Mouse (Mus musculus): ENCODE measurements around the gene Fastkd5.

The Fastkd5 gene

DNA sequence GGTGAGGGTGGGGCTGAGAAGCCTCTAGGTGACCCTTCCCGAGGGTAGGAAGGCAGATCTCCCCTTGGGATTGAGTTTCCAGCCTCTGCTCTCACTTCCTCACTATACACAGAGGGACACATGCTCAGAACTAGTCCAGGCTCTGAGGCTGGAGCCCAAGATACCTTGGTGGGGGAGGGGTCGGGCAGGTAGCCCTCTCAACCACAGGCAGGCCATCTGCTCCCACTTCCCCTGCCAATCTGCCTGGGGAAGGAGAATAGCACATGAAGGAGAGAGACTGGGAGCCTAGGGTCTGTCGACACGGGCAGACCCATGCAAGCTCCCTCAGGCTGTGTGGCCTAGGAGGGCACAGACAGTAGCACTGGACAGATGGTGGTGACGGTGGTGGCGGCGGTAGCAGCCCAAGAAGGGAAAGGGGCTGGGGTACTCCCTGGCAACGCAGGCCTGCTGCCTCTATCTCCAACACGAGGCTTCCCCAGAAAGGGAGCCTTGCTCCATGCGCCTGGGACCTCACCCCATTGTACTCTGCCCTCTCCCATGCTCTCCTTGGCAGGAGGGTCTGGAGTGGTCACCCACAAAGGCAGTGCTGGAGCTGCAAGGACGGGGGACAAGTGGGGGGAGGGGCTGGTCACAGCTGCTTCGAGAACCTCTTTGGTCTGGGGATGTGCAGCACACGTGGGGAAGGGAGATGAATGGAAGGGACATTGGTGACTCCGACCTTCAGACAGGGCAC is 4.3 kb upstream of the Fastkd5 start:
- DNase-seq: no peak

GRCm38 (mm10) chr2:130632887-130633675 is 3.3 kb upstream of the Fastkd5 start:
- DNase-seq: no peak

DNA sequence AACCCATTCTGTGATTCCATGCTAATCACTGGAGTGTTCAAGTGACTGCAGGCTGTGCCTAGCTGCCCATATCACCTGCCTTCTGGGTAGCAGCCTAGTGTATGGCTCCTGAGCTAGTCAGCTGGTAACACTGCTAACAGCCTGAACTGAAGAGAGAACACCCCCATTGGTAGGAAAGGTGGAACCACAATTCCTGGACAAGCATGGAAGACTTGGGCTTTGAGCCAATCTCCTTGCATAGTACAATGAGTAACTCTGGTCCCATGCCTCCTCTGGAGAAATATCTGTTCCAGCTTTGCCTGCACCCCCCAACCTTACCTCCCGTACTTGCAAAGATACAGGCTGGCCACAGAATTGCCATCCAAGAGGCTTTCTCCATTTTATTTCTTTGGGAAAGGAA is 2.6 kb upstream of the Fastkd5 start:
- no peak for DNase-seq

DNA sequence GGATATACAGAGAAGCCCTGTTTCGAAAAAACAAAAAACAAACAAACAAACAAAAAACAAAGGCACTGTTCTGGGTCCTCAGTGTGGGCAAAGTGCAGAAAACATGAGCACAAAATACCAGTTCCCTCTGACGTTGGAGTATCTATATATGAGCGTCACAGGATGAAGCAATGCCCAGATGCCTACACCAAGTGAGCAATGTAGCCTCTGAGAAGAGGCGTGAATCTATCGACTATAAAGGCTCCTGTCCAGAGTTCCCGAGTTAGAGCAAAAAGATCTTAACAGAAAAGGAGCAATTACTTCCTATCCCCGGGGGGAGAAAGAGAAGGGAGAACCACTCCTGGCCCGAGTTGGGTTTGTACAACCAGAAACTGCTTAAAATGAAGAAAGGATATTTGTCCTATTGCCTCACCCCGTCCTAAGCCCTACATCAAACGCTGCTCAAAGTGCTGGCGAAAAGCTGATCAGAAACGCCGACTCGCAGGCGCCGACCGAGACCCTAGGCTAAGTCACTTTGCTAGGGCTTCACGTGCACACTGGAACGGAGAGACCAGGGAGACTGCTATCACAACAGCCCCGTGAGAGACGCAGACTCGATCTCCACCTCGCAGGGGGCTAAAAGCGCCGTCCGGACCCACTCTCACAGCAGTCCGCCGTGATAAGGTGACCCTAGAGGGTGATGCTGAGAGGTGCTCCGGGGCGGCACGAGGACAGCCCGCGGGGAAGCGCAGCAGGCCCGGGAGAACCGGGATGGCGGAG is 568 bp downstream of the Fastkd5 start:
- DNase-seq: no peak

DNA sequence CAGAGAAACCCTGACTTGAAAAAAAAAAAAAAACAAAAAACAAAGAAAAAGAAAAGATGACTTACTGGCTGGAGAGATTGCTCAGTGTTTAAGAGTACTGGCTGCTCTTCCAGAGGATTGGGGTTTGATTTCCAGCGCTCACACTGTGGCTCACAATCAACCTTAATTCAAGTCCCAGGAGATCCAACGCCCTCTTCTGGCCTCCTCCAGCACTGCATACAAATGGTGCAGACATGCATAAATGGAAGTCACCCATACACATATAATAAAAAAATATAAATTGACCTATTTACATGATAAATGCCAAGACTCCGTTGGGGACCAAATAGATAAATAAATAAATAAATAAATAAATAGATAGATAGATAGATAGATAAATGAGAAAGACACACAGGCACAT is 1.4 kb downstream of the Fastkd5 start:
- DNase-seq: no peak

DNA sequence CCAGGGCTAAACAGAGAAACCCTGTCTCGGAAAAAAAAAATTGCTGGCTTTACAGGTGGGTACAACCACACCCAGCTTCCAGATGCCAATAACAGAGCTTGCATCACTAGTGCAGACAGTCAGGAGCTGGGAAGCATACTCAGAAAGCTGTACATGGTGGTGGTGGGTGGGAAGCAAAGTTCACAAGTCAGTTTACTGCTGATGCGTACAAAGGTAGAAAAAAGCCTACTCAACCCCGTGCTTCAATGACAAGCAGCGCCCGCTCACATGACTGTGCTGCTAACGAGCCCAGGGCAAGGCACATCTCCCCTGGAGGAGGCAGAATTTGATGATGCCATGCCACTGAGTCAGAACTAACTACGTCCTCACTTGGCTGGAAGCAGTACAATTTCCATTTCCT is 10.9 kb downstream of the Fastkd5 start:
- DNase-seq: no peak

GRCm38 (mm10) chr2:130613091-130613490 is 16.7 kb downstream of the Fastkd5 start:
- no peak for DNase-seq

DNA sequence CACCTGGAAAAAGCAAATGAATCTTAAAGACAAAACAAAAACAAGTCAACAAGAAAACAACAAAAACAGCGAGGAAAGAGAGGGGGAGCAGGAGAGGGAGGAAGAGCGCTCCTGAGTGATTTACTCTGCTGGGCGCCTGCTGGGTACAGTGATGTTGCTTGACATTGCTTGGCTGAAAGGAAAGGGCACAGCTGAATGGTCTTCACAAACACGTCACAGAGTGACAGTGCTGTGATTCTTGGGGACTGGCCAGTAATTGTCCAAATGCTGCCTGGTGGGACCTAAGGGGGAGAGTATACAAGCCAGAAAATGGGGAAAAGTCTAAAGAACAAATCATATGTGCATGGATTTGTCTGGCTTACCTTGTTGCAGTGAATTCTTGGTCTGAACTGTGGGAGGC is 27.6 kb downstream of the Fastkd5 start:
- no peak for DNase-seq

GRCm38 (mm10) chr2:130598399-130598798 is 31.4 kb downstream of the Fastkd5 start:
- DNase-seq: peak; percentile 93

DNA sequence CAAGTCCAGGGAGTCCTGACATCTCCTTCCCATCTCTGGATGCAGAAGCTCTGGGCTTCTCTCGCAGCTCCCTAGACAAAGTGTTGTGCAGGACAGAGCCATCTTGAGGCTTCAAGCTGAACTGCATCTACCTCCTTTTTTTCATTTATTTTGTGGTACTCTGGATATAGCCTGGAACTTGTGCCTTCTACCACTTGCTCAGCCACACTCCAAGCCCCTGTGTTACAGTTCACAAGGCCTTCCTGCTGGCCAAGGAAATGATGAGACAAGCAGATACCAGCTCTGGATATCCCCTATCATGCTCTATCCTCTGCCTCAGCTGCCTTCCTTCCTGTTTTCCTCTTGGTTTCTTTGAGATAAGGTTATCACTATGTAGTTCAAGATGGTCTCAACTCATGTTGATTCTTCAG is 32.2 kb downstream of the Fastkd5 start:
- DNase-seq: no peak

DNA sequence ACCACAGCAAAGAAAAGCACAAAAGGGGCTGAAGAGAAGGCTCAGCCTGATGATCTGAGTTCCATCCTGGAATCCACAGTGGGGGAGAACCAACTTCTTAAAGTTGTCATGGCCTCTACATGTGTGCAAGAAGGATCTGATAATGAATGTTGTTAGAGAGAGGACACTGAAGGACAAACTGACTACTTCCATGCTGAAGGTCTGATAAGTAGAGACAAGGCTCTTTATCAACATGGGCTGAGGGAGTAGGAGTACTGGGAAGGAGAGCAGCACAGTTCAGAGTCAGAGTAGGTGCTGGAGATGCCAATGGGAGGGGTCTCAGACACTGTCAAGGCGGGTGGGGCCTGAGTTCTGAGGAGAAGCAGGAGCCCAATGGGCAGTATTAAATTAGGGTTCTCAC is 34.2 kb downstream of the Fastkd5 start:
- no peak for DNase-seq

DNA sequence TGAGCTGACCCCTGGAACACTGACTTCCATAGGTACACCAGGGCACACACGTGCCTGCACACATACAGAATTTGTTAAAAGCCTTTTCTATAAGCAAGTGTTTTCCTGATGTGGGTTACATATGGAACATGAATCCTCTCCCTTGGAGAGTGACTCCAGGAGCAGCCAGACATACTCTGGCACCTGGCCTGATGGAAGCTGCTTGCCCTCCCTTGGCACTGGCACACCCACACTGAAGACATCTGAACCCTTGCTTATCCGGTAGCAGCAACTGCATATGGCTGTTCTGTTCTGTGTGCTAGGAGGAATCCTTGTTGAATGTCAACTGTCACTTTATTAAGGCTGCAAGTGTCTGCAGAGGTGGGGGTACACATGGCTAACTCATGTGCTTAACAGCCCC is 38.8 kb downstream of the Fastkd5 start:
- DNase-seq: no peak

- DNase-seq: peak; percentile 87
Measured at GRCm38 (mm10) chr2:130589761-130590160, 40.1 kb downstream of the Fastkd5 start.

- DNase-seq: peak; percentile 90
Measured at GRCm38 (mm10) chr2:130589157-130589556, 40.7 kb downstream of the Fastkd5 start.

- no peak for DNase-seq
Measured at GRCm38 (mm10) chr2:130588373-130588772, 41.5 kb downstream of the Fastkd5 start.

DNA sequence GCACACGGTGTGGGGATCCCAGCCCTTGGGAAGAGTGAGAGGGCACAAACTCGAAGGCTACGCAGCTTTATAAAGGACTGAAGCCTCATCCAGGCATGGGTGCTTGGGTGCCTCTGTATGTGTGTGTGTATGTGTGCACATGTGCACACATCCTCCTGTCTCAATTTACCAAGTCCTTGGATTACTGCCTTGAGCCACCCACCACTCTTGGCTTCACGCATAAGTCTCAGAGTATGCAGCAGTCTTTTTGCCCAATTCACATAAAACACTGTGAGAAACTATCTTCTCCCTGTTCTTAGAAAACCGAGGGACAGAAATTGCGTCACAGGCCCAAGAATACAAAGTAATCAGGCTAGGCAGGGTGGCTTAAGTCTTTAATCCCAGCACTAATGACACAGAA is 43.8 kb downstream of the Fastkd5 start:
- no peak for DNase-seq

- DNase-seq: peak; percentile 94
Measured at GRCm38 (mm10) chr2:130583902-130584560, 45.8 kb downstream of the Fastkd5 start.

GRCm38 (mm10) chr2:130582552-130582951 is 47.3 kb downstream of the Fastkd5 start, which contains the start of gene Avp:
TSS of gene Avp (minus strand) at chr2:130582554.
- peak; percentile 94 for DNase-seq

DNA sequence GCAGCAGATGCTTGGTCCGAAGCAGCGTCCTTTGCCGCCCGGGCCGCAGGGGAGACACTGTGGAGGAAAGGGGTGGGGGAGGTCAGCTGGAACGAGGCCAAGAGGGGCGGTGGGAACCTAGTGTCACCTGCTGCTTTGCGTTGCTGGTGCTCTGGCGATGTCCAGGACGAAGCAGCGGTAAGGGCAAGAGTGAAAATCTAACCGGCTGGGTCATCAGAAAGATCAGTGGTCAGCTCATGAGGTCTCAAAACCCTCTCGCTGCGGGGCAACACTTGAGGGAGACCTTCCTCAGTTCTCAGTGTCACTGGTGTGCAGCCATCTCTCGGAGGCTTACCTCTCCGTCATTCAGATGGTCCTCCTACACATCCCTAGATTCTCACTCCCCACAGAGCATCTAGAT is 48.6 kb downstream of the Fastkd5 start:
- DNase-seq: no peak

DNA sequence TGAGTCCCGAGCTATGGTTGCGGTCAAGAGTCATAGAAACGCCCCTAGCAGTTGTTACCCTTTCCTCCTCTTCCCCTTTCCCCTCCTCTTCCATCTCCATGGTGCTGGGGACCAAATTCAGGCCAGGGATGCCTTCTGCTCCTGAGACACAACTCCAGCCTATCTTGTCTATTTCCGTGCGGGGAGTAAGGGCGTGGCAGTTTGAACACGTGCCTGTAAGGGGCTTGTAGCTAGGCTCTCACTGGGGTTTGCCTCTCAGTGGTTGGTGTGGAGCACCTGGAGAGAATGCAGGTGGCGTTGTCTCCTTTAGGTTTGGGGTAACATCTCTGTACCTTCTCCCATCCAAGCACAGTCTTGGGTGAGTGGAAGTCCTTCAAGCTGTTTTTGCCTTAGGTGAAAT is 50.0 kb downstream of the Fastkd5 start:
- no peak for DNase-seq

DNA sequence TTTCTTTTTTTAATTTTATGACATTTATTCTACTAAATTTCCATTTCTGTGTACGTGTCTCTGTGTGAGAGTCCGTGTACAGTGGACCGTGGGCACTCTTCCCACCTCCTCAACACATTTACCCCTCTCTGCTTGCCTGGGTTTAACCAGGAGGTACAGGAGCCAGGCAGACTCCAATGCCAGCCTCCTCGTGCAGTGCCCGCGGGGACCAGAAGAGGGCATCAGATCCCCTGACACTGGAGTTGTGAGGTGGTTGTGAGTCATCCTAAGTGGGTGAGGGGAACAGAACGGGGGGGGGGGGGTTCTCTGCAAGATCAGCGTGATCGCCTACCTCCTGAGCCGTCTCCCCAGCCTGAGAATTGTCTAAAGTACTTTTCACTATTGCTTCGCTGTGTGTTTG is 51.7 kb downstream of the Fastkd5 start:
- no peak for DNase-seq

- DNase-seq: peak; percentile 92
Measured at GRCm38 (mm10) chr2:130577632-130578031, 52.2 kb downstream of the Fastkd5 start.

DNA sequence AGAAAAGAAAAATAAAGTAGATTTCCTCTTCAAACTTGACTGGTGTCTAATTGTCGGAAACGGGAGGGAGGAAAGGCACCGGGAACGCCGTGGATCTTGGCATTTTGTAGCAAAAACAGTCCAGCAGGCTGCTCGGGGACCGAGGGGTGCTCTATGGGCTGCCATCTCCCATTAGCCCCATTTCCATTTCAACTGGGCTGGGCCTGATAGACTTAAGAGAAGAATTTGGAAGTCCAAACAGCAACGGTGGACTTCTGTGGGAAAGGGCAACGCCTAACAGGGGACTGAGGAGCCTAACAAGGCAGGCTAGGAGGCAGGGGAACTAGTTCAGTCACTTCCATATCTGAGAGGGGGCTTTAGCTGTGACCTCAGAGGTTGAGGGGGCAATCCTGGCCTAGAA is 52.8 kb downstream of the Fastkd5 start:
- DNase-seq: no peak
